Mouse (Mus musculus) heart, embryonic 10.5 days (tissue): ENCODE measurements around the gene Ssbp3. TPM values are rescaled to one million over a fixed set of nuclear protein-coding genes. Genes with fewer than 3 reads are reported as not detected.

Experiments
- DNase-seq: peaks from one replicate; pipeline ENCODE4 v3.0.0-alpha.2; 2017; ENCODE audit warnings: low spot score
- H3K27ac ChIP-seq: fragments of 300-500 bp; sonication (generic); 2 replicates; pipeline ENCODE4 v1.5.1; 2016; ENCODE audit warnings: mild to moderate bottlenecking
- H3K27me3 ChIP-seq: fragments of 300-500 bp; sonication (generic); 2 replicates; pipeline ENCODE4 v1.6.1; 2016; ENCODE audit warnings: mild to moderate bottlenecking; ENCODE audit not compliant: poor library complexity, insufficient read depth, severe bottlenecking
- H3K36me3 ChIP-seq: fragments of 300-500 bp; sonication (generic); 2 replicates; pipeline ENCODE4 v1.6.1; 2016; ENCODE audit warnings: mild to moderate bottlenecking, moderate library complexity
- H3K4me1 ChIP-seq: fragments of 300-500 bp; sonication (generic); 2 replicates; pipeline ENCODE4 v1.6.1; 2016; ENCODE audit warnings: mild to moderate bottlenecking
- H3K4me3 ChIP-seq: fragments of 300-500 bp; sonication (generic); 2 replicates; pipeline ENCODE4 v1.5.1; 2016; ENCODE audit warnings: mild to moderate bottlenecking, moderate library complexity
- H3K9me3 ChIP-seq: fragments of 300-500 bp; sonication (generic); 2 replicates; pipeline ENCODE4 v1.6.1; 2016; ENCODE audit warnings: mild to moderate bottlenecking, moderate library complexity
- WGBS: fragments of 180-500 bp; shearing (Covaris S2); methylation state at CpG from one replicate; pipeline ENCODE4 v1.1.7; 2016; 5-methylcytosine and 5-hydroxymethylcytosine counted together
- polyA plus RNA-seq: library from polyadenylated mRNA; unstranded; fragments of >200 nt; fragmentation: Nextera tagmentation; extraction: Ambion mirVana; gene quantifications from 2 replicates; pipeline ENCODE4 v1.2.1, GENCODE M21; 2016

The Ssbp3 gene
- polyA plus RNA-seq, 1 experiment from 2014 or later = 139 TPM

GRCm38 (mm10) chr4:107072343-107072742, 161.8 kb downstream of the Ssbp3 start:
- H3K27ac ChIP-seq = no peak overlapping the region
- WGBS = 78% methylated on average over 9 of the region's 9 CpGs
- H3K9me3 ChIP-seq = no peaks in the 10 kb centered on the region
- no peak overlapping the region for H3K4me3 ChIP-seq
- H3K27me3 ChIP-seq = peaks cover 28% of the 10 kb centered on the region
- peaks cover 13% of the 10 kb centered on the region for H3K4me1 ChIP-seq
- no peak for DNase-seq
- H3K36me3 ChIP-seq = no peaks in the 10 kb centered on the region

- Histone ChIP-seq H3K4me3 (no peak overlapping the region), H3K9me3 (no peaks in the 10 kb centered on the region), H3K4me1 (peaks cover 22% of the 10 kb centered on the region), H3K36me3 (no peaks in the 10 kb centered on the region), H3K27ac (no peak overlapping the region), H3K27me3 (peaks cover 18% of the 10 kb centered on the region; the same call in 1 of the 2 replicates)
- DNase-seq = no peak
- WGBS = 59% methylated on average over 5 of the region's 5 CpGs
These were observed 165.0 kb downstream of the Ssbp3 start for GRCm38 (mm10) chr4:107075456-107075855.

GRCm38 (mm10) chr4:107078894-107079293, 168.4 kb downstream of the Ssbp3 start:
- H3K9me3 ChIP-seq = no peaks in the 10 kb centered on the region
- no peak for DNase-seq
- no peaks in the 10 kb centered on the region for H3K36me3 ChIP-seq
- peaks cover 35% of the 10 kb centered on the region for H3K4me1 ChIP-seq
- H3K27ac ChIP-seq = no peak overlapping the region
- H3K27me3 ChIP-seq = peaks cover 14% of the 10 kb centered on the region; the same call in 1 of the 2 replicates
- 83% methylated on average over 4 of the region's 4 CpGs for WGBS
- H3K4me3 ChIP-seq = no peak overlapping the region

GRCm38 (mm10) chr4:107079716-107080115, 169.2 kb downstream of the Ssbp3 start:
- DNase-seq = no peak
- Histone ChIP-seq H3K27ac (no peak overlapping the region), H3K4me3 (no peak overlapping the region), H3K4me1 (peaks cover 39% of the 10 kb centered on the region), H3K36me3 (no peaks in the 10 kb centered on the region), H3K27me3 (peaks cover 14% of the 10 kb centered on the region; the same call in 1 of the 2 replicates), H3K9me3 (no peaks in the 10 kb centered on the region)

GRCm38 (mm10) chr4:107082185-107082584, 171.7 kb downstream of the Ssbp3 start:
- Histone ChIP-seq H3K9me3 (no peaks in the 10 kb centered on the region), H3K36me3 (no peaks in the 10 kb centered on the region), H3K4me3 (no peak overlapping the region), H3K27ac (no peak overlapping the region), H3K4me1 (peaks cover 50% of the 10 kb centered on the region), H3K27me3 (peaks cover 12% of the 10 kb centered on the region; the same call in 1 of the 2 replicates)
- 85% methylated on average over 3 of the region's 3 CpGs for WGBS
- no peak for DNase-seq

GRCm38 (mm10) chr4:107083126-107083525, 172.6 kb downstream of the Ssbp3 start:
- Histone ChIP-seq H3K4me1 (peaks cover 50% of the 10 kb centered on the region), H3K9me3 (no peaks in the 10 kb centered on the region), H3K27ac (peak overlapping the region; percentile 33; the same call in 1 of the 2 replicates), H3K27me3 (peaks cover 3% of the 10 kb centered on the region; the same call in 1 of the 2 replicates), H3K36me3 (no peaks in the 10 kb centered on the region), H3K4me3 (no peak overlapping the region)
- 86% methylated on average over 4 of the region's 4 CpGs for WGBS
- DNase-seq = no peak

- Histone ChIP-seq H3K36me3 (no peaks in the 10 kb centered on the region), H3K27ac (peak overlapping the region; percentile 80), H3K9me3 (no peaks in the 10 kb centered on the region), H3K27me3 (peaks cover 3% of the 10 kb centered on the region; the same call in 1 of the 2 replicates), H3K4me3 (no peak overlapping the region), H3K4me1 (peaks cover 45% of the 10 kb centered on the region)
- whole genome bisulfite sequencing = 42% methylated on average over 1 of the region's 1 CpGs
- DNase-seq = no peak
These were observed 173.8 kb downstream of the Ssbp3 start for GRCm38 (mm10) chr4:107084343-107084742.

- H3K9me3 ChIP-seq = no peaks in the 10 kb centered on the region
- peaks cover 3% of the 10 kb centered on the region; the same call in 1 of the 2 replicates for H3K27me3 ChIP-seq
- H3K36me3 ChIP-seq = no peaks in the 10 kb centered on the region
- H3K4me3 ChIP-seq = no peak overlapping the region
- peaks cover 40% of the 10 kb centered on the region for H3K4me1 ChIP-seq
- peak overlapping the region; percentile 80 for H3K27ac ChIP-seq
- peak; percentile 87 for DNase-seq
- WGBS = 16% methylated on average over 6 of the region's 6 CpGs
These were observed 174.4 kb downstream of the Ssbp3 start for GRCm38 (mm10) chr4:107084858-107085257.

- Histone ChIP-seq H3K4me1 (peaks cover 19% of the 10 kb centered on the region), H3K27me3 (peaks cover 16% of the 10 kb centered on the region), H3K9me3 (no peaks in the 10 kb centered on the region), H3K36me3 (no peaks in the 10 kb centered on the region), H3K4me3 (no peak overlapping the region), H3K27ac (no peak overlapping the region)
- no peak for DNase-seq
- WGBS = 75% methylated on average over 14 of the region's 14 CpGs
These were observed 181.2 kb downstream of the Ssbp3 start for GRCm38 (mm10) chr4:107091696-107092095.

GRCm38 (mm10) chr4:107094484-107095187, 184.1 kb downstream of the Ssbp3 start:
- no peaks in the 10 kb centered on the region for H3K36me3 ChIP-seq
- WGBS = 76% methylated on average over 16 of the region's 16 CpGs
- H3K4me1 ChIP-seq = peaks cover 30% of the 10 kb centered on the region
- peak overlapping the region; percentile 69 for H3K27ac ChIP-seq
- H3K9me3 ChIP-seq = no peaks in the 10 kb centered on the region
- peaks cover 31% of the 10 kb centered on the region for H3K27me3 ChIP-seq
- no peak for DNase-seq
- no peak overlapping the region for H3K4me3 ChIP-seq

- Histone ChIP-seq H3K4me1 (peaks cover 30% of the 10 kb centered on the region), H3K4me3 (no peak overlapping the region), H3K9me3 (no peaks in the 10 kb centered on the region), H3K27me3 (peaks cover 31% of the 10 kb centered on the region), H3K27ac (no peak overlapping the region), H3K36me3 (no peaks in the 10 kb centered on the region)
- 43% methylated on average over 6 of the region's 6 CpGs for WGBS
- DNase-seq = no peak
These were observed 185.5 kb downstream of the Ssbp3 start for GRCm38 (mm10) chr4:107096043-107096442.

- H3K4me3 ChIP-seq = no peak within 1 kb of the TSS
- WGBS = 46% methylated on average over 16 of the region's 16 CpGs
These were observed 186.4 kb downstream of the Ssbp3 start, which contains the start of gene Cdcp2 for GRCm38 (mm10) chr4:107096841-107097373. Cdcp2 (plus strand) TSS chr4:107096891.

GRCm38 (mm10) chr4:107097871-107098270, 187.4 kb downstream of the Ssbp3 start:
- Histone ChIP-seq H3K27ac (0 out of 2 replicates have a peak overlapping the region, but pooled peaks have one; percentile 6), H3K9me3 (no peaks in the 10 kb centered on the region), H3K4me3 (no peak overlapping the region), H3K36me3 (no peaks in the 10 kb centered on the region), H3K4me1 (peaks cover 37% of the 10 kb centered on the region), H3K27me3 (peaks cover 19% of the 10 kb centered on the region)
- no peak for DNase-seq
- 23% methylated on average over 15 of the region's 15 CpGs for WGBS

More at GRCm38 (mm10) chr4:107096841-107097373, 186.4 kb downstream of the Ssbp3 start, which contains the start of gene Cdcp2:
- H3K27ac ChIP-seq = 0 out of 2 replicates have a peak within 1 kb of the TSS, but pooled peaks have one; percentile 6
- H3K9me3 ChIP-seq = no peaks in the 10 kb centered on the region
- H3K4me1 ChIP-seq = peaks cover 30% of the 10 kb centered on the region
- DNase-seq = no peak
- peaks cover 22% of the 10 kb centered on the region for H3K27me3 ChIP-seq
- no peaks in the 10 kb centered on the region for H3K36me3 ChIP-seq
